Mouse (Mus musculus) heart, postnatal 0 days (tissue): ENCODE results near the gene Cyp2d11.

Experiments used
- CTCF ChIP-seq: IDR thresholded peaks from 2 replicates; pipeline ENCODE4 v1.5.1; 2016; ENCODE audit warnings: antibody characterized with exemption, control low read depth, low read depth
- EP300 ChIP-seq: IDR thresholded peaks from 2 replicates; pipeline ENCODE4 v1.6.1; 2016; ENCODE audit warnings: antibody characterized with exemption, low read depth

DNA sequence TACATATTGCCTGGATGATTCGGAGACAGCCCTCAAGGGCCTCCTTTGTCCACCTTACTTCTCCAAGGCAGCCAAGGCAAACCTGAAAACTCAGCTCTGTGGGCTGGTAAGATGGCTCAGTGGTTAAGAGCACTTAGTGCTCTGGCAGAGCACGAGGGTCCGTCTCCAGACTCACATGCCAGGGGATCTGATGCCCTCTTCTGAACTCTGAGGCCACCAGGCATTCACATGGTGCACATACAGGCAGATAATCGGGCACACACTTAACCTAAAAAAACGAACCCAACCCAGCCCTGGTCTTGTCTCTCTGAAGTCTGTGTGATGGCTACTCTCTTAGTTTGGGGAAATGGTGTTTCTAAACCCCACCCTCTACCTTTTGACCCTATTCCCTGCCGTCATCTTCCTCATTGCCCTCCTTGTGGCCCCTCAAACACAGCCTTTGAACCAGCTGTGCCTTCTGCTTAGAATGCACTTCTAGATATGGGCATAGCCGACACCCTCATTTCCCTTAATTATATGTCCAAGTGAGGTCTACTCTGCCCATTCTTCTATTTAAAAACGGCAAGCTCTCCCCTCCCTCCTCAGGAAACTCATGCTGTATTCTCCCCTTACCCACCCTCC lies 54.1 kb downstream of the Cyp2d11 start:
- TF ChIP-seq CTCF: no peak
- no peak for TF ChIP-seq EP300
